Mouse (Mus musculus): ENCODE measurements around the gene Ly6g6c. TPM values are rescaled to one million over a fixed set of nuclear protein-coding genes. Genes with fewer than 3 reads are reported as not detected.
A peak's percentile ranks its signal among the peaks of the same experiment; 100 is the strongest.

The Ly6g6c gene
- polyA plus RNA-seq, 1 experiment from 2014 or later, result 0.17 TPM

DNA sequence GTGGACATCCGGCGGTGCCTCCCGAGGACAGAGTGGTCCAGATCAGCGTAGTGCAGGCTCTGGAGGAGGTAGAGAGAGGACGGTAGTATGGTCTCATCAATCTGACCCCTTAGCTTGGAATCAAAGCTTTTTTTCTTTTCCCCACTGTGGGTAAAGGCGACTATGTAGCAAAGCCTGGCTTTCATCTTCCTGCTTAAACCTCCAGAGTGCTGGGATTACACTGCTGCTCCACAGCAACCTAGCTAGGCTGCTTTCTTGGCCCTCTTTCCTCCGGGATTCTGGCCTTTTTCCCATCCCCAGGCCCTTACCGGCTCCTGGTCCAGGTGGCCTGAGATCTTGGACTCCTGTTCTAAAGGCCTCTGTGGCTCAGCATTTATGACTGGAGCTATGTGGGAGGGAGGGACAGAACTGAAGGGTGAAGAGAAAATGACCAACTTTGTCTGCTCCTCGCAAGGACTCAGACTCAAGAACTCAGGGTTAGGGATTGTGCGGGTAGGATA is 760 bp upstream of the Ly6g6c start:
- Histone ChIP-seq H3K27ac (replicated peaks) (0 out of 2 replicates have a peak overlapping the region, but pooled peaks have one; percentile 28), H3K4me3 (peak overlapping the region; percentile 52)

GRCm38 (mm10) chr17:35066084-35066483 is 896 bp downstream of the Ly6g6c start, which contains the start of gene Mpig6b:
Mpig6b (minus strand) TSS chr17:35066184.
- peaks cover 26% of the 10 kb centered on the region for H3K36me3 ChIP-seq
- no peaks in the 10 kb centered on the region for H3K9me3 ChIP-seq (replicated peaks)
- H3K4me3 ChIP-seq, result peak within 1 kb of the TSS; percentile 52
- peaks cover 74% of the 10 kb centered on the region for H3K27me3 ChIP-seq (ENCODE audit: low read depth, poor library complexity, severe bottlenecking)
- peak within 1 kb of the TSS; percentile 70 for H3K27ac ChIP-seq (replicated peaks)
- H3K4me1 ChIP-seq, result peaks cover 33% of the 10 kb centered on the region
- 41% methylated on average over 10 of the region's 10 CpGs for WGBS
- no peak for DNase-seq (ENCODE audit: low spot score)

More for the DNA sequence above, 760 bp upstream of the Ly6g6c start:
- peaks cover 38% of the 10 kb centered on the region for H3K36me3 ChIP-seq
- H3K27me3 ChIP-seq (ENCODE audit: low read depth, poor library complexity, severe bottlenecking), result peaks cover 74% of the 10 kb centered on the region
- DNase-seq (ENCODE audit: low spot score), result no peak
- WGBS, result 37% methylated on average over 10 of the region's 10 CpGs
- H3K4me1 ChIP-seq, result peaks cover 49% of the 10 kb centered on the region
- no peaks in the 10 kb centered on the region for H3K9me3 ChIP-seq (replicated peaks)

DNA sequence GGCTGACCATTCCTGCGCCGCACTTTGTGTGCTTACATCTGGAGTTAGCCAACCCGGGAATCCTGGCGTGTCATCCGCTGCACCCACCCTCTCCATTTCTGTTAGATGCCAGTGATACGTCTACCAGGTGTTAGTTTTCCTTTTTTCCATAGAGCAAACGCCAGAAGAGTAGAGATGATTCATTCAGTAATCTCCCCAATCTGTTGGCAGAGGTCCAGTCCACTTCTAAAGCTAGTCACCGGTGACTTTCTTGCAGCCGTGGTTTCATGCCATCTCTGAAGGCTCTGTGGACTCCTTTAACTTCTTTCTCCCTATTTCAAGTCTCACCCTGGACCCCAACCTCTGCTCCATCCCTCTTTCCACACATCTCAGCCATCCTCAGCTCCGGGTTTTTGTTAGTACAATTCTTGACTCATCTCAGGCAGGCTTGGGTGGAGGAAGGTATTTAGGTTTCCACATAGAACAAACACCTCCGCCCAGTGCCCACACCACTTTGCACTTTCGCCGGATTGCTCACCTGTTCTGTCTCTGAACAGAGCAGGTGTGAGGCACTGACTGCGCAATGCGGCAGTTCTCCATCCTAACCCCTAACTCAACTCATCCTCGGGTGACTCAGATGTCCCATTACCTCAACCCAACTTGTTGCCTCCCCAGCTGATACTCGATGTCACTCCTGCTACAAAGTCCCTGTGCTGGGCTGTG is 3.2 kb downstream of the Ly6g6c start:
- peaks cover 57% of the 10 kb centered on the region for H3K27me3 ChIP-seq (ENCODE audit: low read depth, poor library complexity, severe bottlenecking)
- no peak overlapping the region for H3K4me3 ChIP-seq
- no peak overlapping the region for H3K27ac ChIP-seq (replicated peaks)
- H3K36me3 ChIP-seq, result peaks cover 4% of the 10 kb centered on the region; the same call in 1 of the 2 replicates
- no peak for DNase-seq (ENCODE audit: low spot score)
- peaks cover 29% of the 10 kb centered on the region for H3K4me1 ChIP-seq
- WGBS, result 87% methylated on average over 17 of the region's 17 CpGs
- H3K9me3 ChIP-seq (replicated peaks), result no peaks in the 10 kb centered on the region

DNA sequence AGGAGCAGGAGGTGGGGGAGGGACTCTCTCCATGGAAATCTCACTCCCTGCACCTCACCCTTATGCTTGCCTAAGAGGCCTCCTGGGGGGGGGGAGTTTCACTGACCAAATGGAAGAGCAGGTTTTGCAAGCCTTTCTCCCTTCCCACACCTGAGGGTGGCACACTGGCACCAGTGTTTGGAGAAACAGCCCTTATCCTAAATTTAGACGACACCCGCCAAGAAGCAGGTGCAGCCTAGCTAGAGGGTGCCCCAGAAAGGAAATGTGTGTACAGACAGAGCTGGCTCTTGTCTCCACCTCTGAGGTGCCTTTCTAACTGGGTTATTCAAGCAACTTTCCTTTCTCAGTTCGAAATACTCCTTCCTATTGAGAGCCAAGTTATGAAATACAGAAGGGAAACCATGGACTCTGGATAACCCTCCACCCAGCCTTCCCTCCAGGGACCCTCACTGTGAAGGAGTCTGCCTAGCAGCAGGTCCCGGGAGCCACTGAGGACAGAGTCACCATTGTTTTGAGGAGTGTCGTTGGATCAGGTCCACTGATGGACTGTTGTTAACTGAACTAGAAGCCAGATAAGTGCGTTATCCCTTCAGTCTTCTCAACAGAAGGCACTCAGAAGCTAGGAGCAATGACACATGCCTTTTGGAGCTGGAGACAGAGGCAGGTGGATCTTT is 5.5 kb downstream of the Ly6g6c start:
- no peaks in the 10 kb centered on the region for H3K9me3 ChIP-seq (replicated peaks)
- H3K27ac ChIP-seq (replicated peaks), result no peak overlapping the region
- no peak overlapping the region for H3K4me3 ChIP-seq
- no peak for DNase-seq (ENCODE audit: low spot score)
- peaks cover 34% of the 10 kb centered on the region for H3K27me3 ChIP-seq (ENCODE audit: low read depth, poor library complexity, severe bottlenecking)
- 68% methylated on average over 6 of the region's 6 CpGs for WGBS
- H3K4me1 ChIP-seq, result peaks cover 7% of the 10 kb centered on the region
- H3K36me3 ChIP-seq, result no peaks in the 10 kb centered on the region

DNA sequence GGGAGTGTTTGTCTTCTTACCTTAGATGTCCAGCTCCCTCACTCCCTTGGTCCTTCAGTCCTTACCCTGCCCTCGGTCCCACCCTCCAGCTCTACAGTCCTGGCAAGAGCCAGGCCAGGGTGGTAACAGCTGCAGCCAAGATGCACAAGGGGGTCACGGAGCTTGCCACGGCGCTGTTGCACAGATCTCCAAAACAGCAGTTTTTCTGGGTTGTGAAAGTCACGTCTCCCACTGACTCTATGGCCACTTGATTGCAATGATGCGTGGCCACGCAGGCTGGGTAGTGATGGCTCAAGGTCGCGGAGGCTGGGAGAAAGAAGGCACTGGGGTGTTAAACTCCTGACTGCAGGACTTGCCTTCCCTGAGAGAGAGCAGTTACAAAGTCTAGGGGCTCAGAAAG is 6.3 kb downstream of the Ly6g6c start:
- DNase-seq (ENCODE audit: low spot score), result no peak
- Histone ChIP-seq H3K36me3 (no peaks in the 10 kb centered on the region), H3K9me3 (replicated peaks) (no peaks in the 10 kb centered on the region), H3K27ac (replicated peaks) (no peak overlapping the region), H3K4me3 (no peak overlapping the region), H3K4me1 (peaks cover 9% of the 10 kb centered on the region), H3K27me3 (ENCODE audit: low read depth, poor library complexity, severe bottlenecking) (peaks cover 26% of the 10 kb centered on the region)
- 87% methylated on average over 9 of the region's 9 CpGs for WGBS

- Histone ChIP-seq H3K4me1 (peaks cover 28% of the 10 kb centered on the region), H3K27me3 (ENCODE audit: low read depth, poor library complexity, severe bottlenecking) (peaks cover 23% of the 10 kb centered on the region), H3K27ac (replicated peaks) (peak overlapping the region; percentile 14; the same call in 1 of the 2 replicates), H3K4me3 (no peak overlapping the region), H3K9me3 (replicated peaks) (no peaks in the 10 kb centered on the region), H3K36me3 (no peaks in the 10 kb centered on the region)
- WGBS, result 68% methylated on average over 17 of the region's 17 CpGs
- no peak for DNase-seq (ENCODE audit: low spot score)
Observed at GRCm38 (mm10) chr17:35074097-35074496, 8.9 kb downstream of the Ly6g6c start.

DNA sequence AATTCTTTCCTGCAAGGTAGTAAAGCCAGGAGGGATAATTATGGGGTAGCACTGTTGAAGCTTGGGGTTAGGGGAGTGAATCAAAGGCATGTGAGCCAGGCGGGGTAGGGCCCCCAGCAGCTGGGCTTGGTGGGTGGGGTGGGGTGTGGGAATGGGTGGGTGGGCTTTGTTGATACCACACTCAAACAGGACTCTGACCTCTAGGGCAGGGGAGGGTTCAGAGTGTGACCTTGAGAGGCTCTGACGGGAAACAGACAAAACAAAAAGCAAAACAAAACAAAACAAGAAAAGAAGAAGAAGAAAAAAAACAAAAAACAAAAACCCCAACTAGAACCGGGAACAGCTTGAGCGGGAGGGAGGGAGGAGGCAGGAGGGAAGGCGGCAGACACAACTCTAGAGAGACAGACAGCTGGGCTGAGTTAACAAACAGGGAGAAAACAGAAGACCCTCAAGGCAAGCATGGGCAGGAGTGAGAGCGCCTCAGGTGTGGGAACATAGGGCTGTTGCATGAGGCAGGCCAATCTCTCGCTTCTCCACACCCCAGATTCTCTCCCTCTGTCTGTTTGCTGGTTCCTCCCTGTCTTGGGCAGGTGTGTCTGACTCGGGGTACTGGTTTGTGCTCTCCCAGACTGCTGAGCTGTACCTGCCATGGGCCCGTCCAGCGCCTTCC is 11.5 kb downstream of the Ly6g6c start, which contains the start of gene Ly6g6e:
Gene Ly6g6e (plus strand): TSS at position 396 of the 670 bp plus-strand sequence.
- no peak for DNase-seq (ENCODE audit: low spot score)
- peak within 1 kb of the TSS; percentile 45 for H3K4me3 ChIP-seq
- WGBS, result 36% methylated on average over 10 of the region's 10 CpGs

DNA sequence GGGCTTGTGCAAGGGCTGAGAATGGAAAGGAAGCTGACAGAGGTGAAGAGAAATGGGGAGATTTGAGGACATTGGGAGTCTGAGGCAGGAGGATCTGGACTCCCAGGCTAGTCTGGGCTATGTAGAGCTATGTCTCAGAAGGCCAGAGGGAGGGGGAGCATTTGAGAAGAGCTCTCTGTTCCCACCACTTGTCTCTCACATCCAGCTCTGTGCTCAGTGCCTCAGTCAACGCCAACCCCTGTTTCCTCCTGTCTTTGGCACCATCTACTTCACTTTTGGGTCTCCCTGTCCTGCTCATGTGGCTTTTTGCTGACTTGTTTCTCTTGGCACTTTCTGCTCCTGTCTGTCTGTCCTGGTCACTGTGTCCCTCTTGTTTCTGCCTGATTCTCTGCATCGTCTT is 12.1 kb downstream of the Ly6g6c start:
- DNase-seq (ENCODE audit: low spot score), result no peak
- H3K4me1 ChIP-seq, result peaks cover 28% of the 10 kb centered on the region
- peaks cover 23% of the 10 kb centered on the region for H3K27me3 ChIP-seq (ENCODE audit: low read depth, poor library complexity, severe bottlenecking)
- peak overlapping the region; percentile 45 for H3K4me3 ChIP-seq
- H3K27ac ChIP-seq (replicated peaks), result peak overlapping the region; percentile 79
- H3K9me3 ChIP-seq (replicated peaks), result no peaks in the 10 kb centered on the region
- WGBS, result 55% methylated on average over 2 of the region's 2 CpGs
- no peaks in the 10 kb centered on the region for H3K36me3 ChIP-seq

More for the DNA sequence above, 11.5 kb downstream of the Ly6g6c start, which contains the start of gene Ly6g6e:
- Histone ChIP-seq H3K27ac (replicated peaks) (peak within 1 kb of the TSS; percentile 79), H3K9me3 (replicated peaks) (no peaks in the 10 kb centered on the region), H3K4me1 (peaks cover 28% of the 10 kb centered on the region), H3K36me3 (no peaks in the 10 kb centered on the region), H3K27me3 (ENCODE audit: low read depth, poor library complexity, severe bottlenecking) (peaks cover 23% of the 10 kb centered on the region)

DNA sequence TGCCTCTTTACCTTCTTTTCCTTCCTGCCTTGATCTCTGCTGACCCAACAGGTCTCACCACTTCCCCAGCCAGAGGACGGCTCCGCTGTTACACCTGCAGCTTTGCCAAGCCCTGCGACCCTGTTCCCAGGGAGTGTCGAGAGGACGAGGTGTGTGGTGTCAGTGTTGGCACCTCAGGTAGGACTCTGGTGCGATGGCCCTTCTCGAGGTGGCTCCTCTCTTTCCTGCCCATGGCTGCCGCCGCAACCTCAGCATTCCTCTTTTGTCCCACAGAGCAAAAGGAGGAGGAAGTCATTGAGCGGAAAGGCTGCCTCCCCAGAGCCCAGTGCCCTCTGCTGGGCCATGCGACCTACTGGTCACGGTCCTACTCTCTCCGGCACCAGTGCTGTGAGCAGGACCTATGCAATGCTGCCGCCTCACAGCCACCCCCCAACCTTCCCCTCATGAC is 12.6 kb downstream of the Ly6g6c start, which contains the start of gene Ly6g6d:
Gene Ly6g6d (minus strand): TSS at position 280 of the 448 bp plus-strand sequence.
- peak; percentile 63 for DNase-seq (ENCODE audit: low spot score)
- Histone ChIP-seq H3K27me3 (ENCODE audit: low read depth, poor library complexity, severe bottlenecking) (peaks cover 23% of the 10 kb centered on the region), H3K9me3 (replicated peaks) (no peaks in the 10 kb centered on the region), H3K27ac (replicated peaks) (peak within 1 kb of the TSS; percentile 79), H3K4me3 (peak within 1 kb of the TSS; percentile 45), H3K36me3 (no peaks in the 10 kb centered on the region), H3K4me1 (peaks cover 28% of the 10 kb centered on the region)
- WGBS, result 10% methylated on average over 14 of the region's 14 CpGs

GRCm38 (mm10) chr17:35079778-35080177 is 14.6 kb downstream of the Ly6g6c start:
- no peak for DNase-seq (ENCODE audit: low spot score)
- 69% methylated on average over 9 of the region's 9 CpGs for WGBS

DNA sequence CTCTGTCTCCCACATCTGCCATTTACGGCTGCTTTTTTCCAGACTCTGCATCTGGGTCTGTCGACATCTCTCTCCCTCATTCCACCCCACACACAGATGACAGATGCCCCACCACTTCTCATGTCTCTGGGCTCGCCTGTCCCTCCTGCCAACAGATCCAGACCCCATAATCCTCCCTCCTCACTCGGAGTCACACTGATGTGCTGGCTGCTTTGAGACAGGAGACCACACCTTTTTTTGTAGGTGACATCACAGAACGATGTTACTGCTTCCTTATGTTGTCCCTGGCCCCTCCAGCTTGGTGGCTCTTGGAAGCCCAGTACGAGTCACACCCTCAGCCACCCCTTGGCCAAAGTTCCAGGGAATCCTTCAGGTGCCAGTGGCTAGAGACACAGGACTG is 15.1 kb downstream of the Ly6g6c start:
- Histone ChIP-seq H3K27me3 (ENCODE audit: low read depth, poor library complexity, severe bottlenecking) (peaks cover 23% of the 10 kb centered on the region), H3K36me3 (no peaks in the 10 kb centered on the region), H3K4me1 (peaks cover 28% of the 10 kb centered on the region), H3K27ac (replicated peaks) (no peak overlapping the region), H3K4me3 (no peak overlapping the region), H3K9me3 (replicated peaks) (no peaks in the 10 kb centered on the region)
- DNase-seq (ENCODE audit: low spot score), result no peak
- WGBS, result 75% methylated on average over 6 of the region's 6 CpGs

More at GRCm38 (mm10) chr17:35079778-35080177, 14.6 kb downstream of the Ly6g6c start:
- Histone ChIP-seq H3K36me3 (no peaks in the 10 kb centered on the region), H3K27ac (replicated peaks) (no peak overlapping the region), H3K4me3 (no peak overlapping the region), H3K4me1 (peaks cover 28% of the 10 kb centered on the region), H3K9me3 (replicated peaks) (no peaks in the 10 kb centered on the region), H3K27me3 (ENCODE audit: low read depth, poor library complexity, severe bottlenecking) (peaks cover 23% of the 10 kb centered on the region)

DNA sequence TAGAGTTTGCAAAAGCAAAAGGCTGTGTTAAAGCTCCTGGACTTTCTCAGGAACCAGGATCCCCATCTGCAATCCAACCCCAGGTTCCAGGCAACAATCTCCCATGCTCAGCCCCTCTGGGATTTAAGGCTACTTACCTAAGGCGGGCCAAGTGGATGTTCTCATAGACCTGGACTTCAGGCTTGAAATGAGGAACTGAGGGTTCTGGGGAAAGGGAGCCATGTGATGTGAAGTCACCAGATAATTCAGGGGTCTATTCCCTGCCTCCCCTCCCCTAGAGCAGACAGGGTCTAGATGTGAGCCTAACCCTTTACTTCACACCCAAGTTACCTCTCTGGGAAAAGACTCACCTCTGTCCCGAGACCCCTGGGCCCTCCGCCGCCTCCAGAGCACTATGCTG is 15.5 kb downstream of the Ly6g6c start:
- H3K36me3 ChIP-seq, result no peaks in the 10 kb centered on the region
- H3K4me1 ChIP-seq, result peaks cover 28% of the 10 kb centered on the region
- peaks cover 23% of the 10 kb centered on the region for H3K27me3 ChIP-seq (ENCODE audit: low read depth, poor library complexity, severe bottlenecking)
- no peaks in the 10 kb centered on the region for H3K9me3 ChIP-seq (replicated peaks)
- WGBS, result 79% methylated on average over 4 of the region's 4 CpGs
- no peak overlapping the region for H3K27ac ChIP-seq (replicated peaks)
- H3K4me3 ChIP-seq, result no peak overlapping the region
- DNase-seq (ENCODE audit: low spot score), result no peak

Data from midbrain, embryonic 10.5 days (tissue).